Mouse (Mus musculus): ENCODE results near the gene Bcas3. TPM values are rescaled to one million over a fixed set of nuclear protein-coding genes. Genes with fewer than 3 reads are reported as not detected.

The Bcas3 gene
- polyA plus RNA-seq, 2 experiments, result 22.2 to 28.2 TPM

GRCm38 (mm10) chr11:85311645-85312490, 41.1 kb upstream of the Bcas3 start:
- H3K36me3 ChIP-seq (ENCODE audit: control insufficient read depth, insufficient read depth, low read length), result 0 out of 2 replicates have a peak, but pooled peaks cover 2% of the 10 kb centered on the region
- H3K27ac ChIP-seq (replicated peaks; ENCODE audit: low read depth, low read length), result peak overlapping the region; percentile 86
- DNase-seq (ENCODE audit: low spot score), result peak; percentile 47
- peak overlapping the region; percentile 92 for H3K4me3 ChIP-seq (replicated peaks; ENCODE audit: low read length)
- ATAC-seq (ENCODE audit: low FRiP score, low read depth), result no peak
- H3K9ac ChIP-seq (ENCODE audit: low read depth, low read length, severe bottlenecking), result peak overlapping the region; percentile 88
- H3K4me2 ChIP-seq (replicated peaks; ENCODE audit: low read depth, low read length, severe bottlenecking), result peak overlapping the region; percentile 66
- TF ChIP-seq POLR2A (IDR thresholded peaks at IDR 0.05; ENCODE audit: borderline replicate concordance, extremely low read depth, insufficient read depth, insufficient read length), result no peak
- peaks cover 13% of the 10 kb centered on the region for H3K4me1 ChIP-seq (ENCODE audit: control insufficient read depth, insufficient read depth, low read length)
- no peaks in the 10 kb centered on the region for H3K27me3 ChIP-seq (ENCODE audit: control insufficient read depth, insufficient read depth, low read length)
- H3K9me3 ChIP-seq (ENCODE audit: control insufficient read depth, low read length), result no peaks in the 10 kb centered on the region
- WGBS, result 2% methylated on average over 37 of the region's 56 CpGs

- 5% methylated on average over 2 of the region's 2 CpGs for WGBS
- Histone ChIP-seq H3K4me3 (replicated peaks; ENCODE audit: low read length) (peak overlapping the region; percentile 92), H3K4me2 (replicated peaks; ENCODE audit: low read depth, low read length, severe bottlenecking) (peak overlapping the region; percentile 66), H3K9me3 (ENCODE audit: control insufficient read depth, low read length) (no peaks in the 10 kb centered on the region), H3K27me3 (ENCODE audit: control insufficient read depth, insufficient read depth, low read length) (no peaks in the 10 kb centered on the region), H3K4me1 (ENCODE audit: control insufficient read depth, insufficient read depth, low read length) (peaks cover 13% of the 10 kb centered on the region), H3K36me3 (ENCODE audit: control insufficient read depth, insufficient read depth, low read length) (0 out of 2 replicates have a peak, but pooled peaks cover 2% of the 10 kb centered on the region), H3K9ac (ENCODE audit: low read depth, low read length, severe bottlenecking) (no peak overlapping the region), H3K27ac (replicated peaks; ENCODE audit: low read depth, low read length) (no peak overlapping the region)
- no peak for TF ChIP-seq POLR2A (IDR thresholded peaks at IDR 0.05; ENCODE audit: borderline replicate concordance, extremely low read depth, insufficient read depth, insufficient read length)
- DNase-seq (ENCODE audit: low spot score) (peak; percentile 97), ATAC-seq (ENCODE audit: low FRiP score, low read depth) (peak; percentile 60; the same call in 1 of the 2 replicates)
These were observed 40.1 kb upstream of the Bcas3 start for GRCm38 (mm10) chr11:85312818-85313217.

DNA sequence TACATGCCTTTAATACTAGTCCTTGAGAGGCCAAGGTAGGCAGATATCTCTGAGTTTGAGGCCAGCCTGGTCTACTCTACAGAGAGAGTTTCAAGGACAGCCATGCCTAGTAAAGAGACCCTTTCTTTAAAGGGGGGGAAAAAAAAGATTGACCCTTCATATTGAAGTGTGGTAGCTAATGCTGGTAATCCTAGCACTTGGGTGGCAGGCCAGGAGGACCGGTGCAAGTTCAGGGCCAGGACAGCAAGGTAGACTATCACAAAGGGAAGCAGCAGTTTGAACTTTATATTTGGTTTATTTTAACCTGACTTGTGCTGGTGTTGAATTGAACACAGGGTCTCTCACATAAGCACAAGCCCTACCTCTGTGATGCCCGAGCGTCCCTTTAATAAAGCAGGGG, 39.6 kb upstream of the Bcas3 start:
- no peak overlapping the region for H3K27ac ChIP-seq (replicated peaks; ENCODE audit: low read depth, low read length)
- no peak for TF ChIP-seq POLR2A (IDR thresholded peaks at IDR 0.05; ENCODE audit: borderline replicate concordance, extremely low read depth, insufficient read depth, insufficient read length)
- H3K27me3 ChIP-seq (ENCODE audit: control insufficient read depth, insufficient read depth, low read length), result no peaks in the 10 kb centered on the region
- WGBS, result 81% methylated on average over 3 of the region's 3 CpGs
- ATAC-seq (ENCODE audit: low FRiP score, low read depth) (no peak), DNase-seq (ENCODE audit: low spot score) (no peak)
- 0 out of 2 replicates have a peak, but pooled peaks cover 2% of the 10 kb centered on the region for H3K36me3 ChIP-seq (ENCODE audit: control insufficient read depth, insufficient read depth, low read length)
- no peaks in the 10 kb centered on the region for H3K9me3 ChIP-seq (ENCODE audit: control insufficient read depth, low read length)
- H3K4me1 ChIP-seq (ENCODE audit: control insufficient read depth, insufficient read depth, low read length), result peaks cover 13% of the 10 kb centered on the region
- H3K9ac ChIP-seq (ENCODE audit: low read depth, low read length, severe bottlenecking), result peak overlapping the region; percentile 3; the same call in 1 of the 2 replicates
- H3K4me2 ChIP-seq (replicated peaks; ENCODE audit: low read depth, low read length, severe bottlenecking), result peak overlapping the region; percentile 66
- H3K4me3 ChIP-seq (replicated peaks; ENCODE audit: low read length), result peak overlapping the region; percentile 92

- Histone ChIP-seq H3K9ac (ENCODE audit: low read depth, low read length, severe bottlenecking) (no peak overlapping the region), H3K4me1 (ENCODE audit: control insufficient read depth, insufficient read depth, low read length) (no peaks in the 10 kb centered on the region), H3K4me2 (replicated peaks; ENCODE audit: low read depth, low read length, severe bottlenecking) (no peak overlapping the region), H3K4me3 (replicated peaks; ENCODE audit: low read length) (no peak overlapping the region), H3K27ac (replicated peaks; ENCODE audit: low read depth, low read length) (no peak overlapping the region), H3K36me3 (ENCODE audit: control insufficient read depth, insufficient read depth, low read length) (no peaks in the 10 kb centered on the region), H3K27me3 (ENCODE audit: control insufficient read depth, insufficient read depth, low read length) (no peaks in the 10 kb centered on the region), H3K9me3 (ENCODE audit: control insufficient read depth, low read length) (no peaks in the 10 kb centered on the region)
- WGBS, result 89% methylated on average over 9 of the region's 9 CpGs
- TF ChIP-seq POLR2A (IDR thresholded peaks at IDR 0.05; ENCODE audit: borderline replicate concordance, extremely low read depth, insufficient read depth, insufficient read length), result no peak
- ATAC-seq (ENCODE audit: low FRiP score, low read depth) (no peak), DNase-seq (ENCODE audit: low spot score) (no peak)
These were observed 29.2 kb upstream of the Bcas3 start for GRCm38 (mm10) chr11:85323567-85324330.

- H3K4me1 ChIP-seq (ENCODE audit: control insufficient read depth, insufficient read depth, low read length), result no peaks in the 10 kb centered on the region
- DNase-seq (ENCODE audit: low spot score), result no peak
- whole genome bisulfite sequencing, result 93% methylated on average over 3 of the region's 3 CpGs
- no peak overlapping the region for H3K4me2 ChIP-seq (replicated peaks; ENCODE audit: low read depth, low read length, severe bottlenecking)
- no peak overlapping the region for H3K9ac ChIP-seq (ENCODE audit: low read depth, low read length, severe bottlenecking)
- peaks cover 36% of the 10 kb centered on the region for H3K36me3 ChIP-seq (ENCODE audit: control insufficient read depth, insufficient read depth, low read length)
- no peaks in the 10 kb centered on the region for H3K9me3 ChIP-seq (ENCODE audit: control insufficient read depth, low read length)
- no peaks in the 10 kb centered on the region for H3K27me3 ChIP-seq (ENCODE audit: control insufficient read depth, insufficient read depth, low read length)
- H3K27ac ChIP-seq (replicated peaks; ENCODE audit: low read depth, low read length), result no peak overlapping the region
- no peak for TF ChIP-seq POLR2A (IDR thresholded peaks at IDR 0.05; ENCODE audit: borderline replicate concordance, extremely low read depth, insufficient read depth, insufficient read length)
- no peak for ATAC-seq (ENCODE audit: low FRiP score, low read depth)
- no peak overlapping the region for H3K4me3 ChIP-seq (replicated peaks; ENCODE audit: low read length)
These were observed 24.2 kb upstream of the Bcas3 start for GRCm38 (mm10) chr11:85328717-85329116.
